Mouse (Mus musculus): ENCODE data around the gene Pex5.

The Pex5 gene

DNA sequence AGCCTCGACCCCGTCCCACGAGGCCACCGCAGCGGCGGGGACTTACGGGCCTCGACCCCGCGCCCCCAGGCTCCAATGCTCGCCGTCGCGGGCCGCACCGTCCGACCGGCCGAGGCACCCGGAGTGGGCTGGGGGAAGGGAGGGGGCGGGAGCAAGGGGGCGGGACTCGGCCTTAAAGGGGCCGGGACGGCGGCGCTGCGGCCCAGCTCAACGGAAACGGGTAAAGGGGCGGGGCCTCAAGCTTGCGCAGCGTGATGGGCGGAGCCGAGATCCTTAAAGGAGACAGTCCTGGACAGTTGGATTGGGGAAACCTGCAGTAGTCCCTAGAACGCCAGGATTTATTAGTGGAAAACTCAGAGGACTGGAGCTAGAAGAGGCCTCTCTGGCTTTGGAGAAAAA is at the start of gene Pex5:
Pex5 (minus strand) TSS at position 141 of the 399 bp plus-strand sequence.
- DNase-seq: peak; percentile 87 to 93

- DNase-seq: no peak
These were observed 49.0 kb upstream of the Pex5 start for GRCm38 (mm10) chr6:124463881-124464291.

GRCm38 (mm10) chr6:124459388-124459787 is 44.5 kb upstream of the Pex5 start:
- no peak for DNase-seq

- DNase-seq: no peak
These were observed 43.6 kb upstream of the Pex5 start for GRCm38 (mm10) chr6:124458505-124458904.

- DNase-seq: no peak
These were observed 43.0 kb upstream of the Pex5 start for GRCm38 (mm10) chr6:124457827-124458226.

DNA sequence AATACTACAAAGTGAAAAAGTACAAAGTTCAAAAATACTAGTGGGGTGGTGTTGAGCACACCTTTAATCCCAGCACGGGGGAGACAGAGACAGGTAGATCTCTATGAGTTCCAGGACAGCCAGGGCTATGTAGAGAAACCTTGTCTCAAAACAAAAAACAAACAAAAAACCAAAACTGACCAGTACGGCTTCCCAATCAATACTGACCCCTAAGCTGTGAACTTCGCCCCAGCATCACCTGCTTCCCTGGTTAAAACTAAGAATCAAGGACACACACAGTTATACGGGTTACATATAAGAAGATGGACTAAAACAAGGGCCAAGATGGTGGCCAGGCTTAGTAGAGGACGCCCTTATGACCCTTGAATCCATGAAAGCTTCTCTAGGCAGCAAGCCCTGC is 41.4 kb upstream of the Pex5 start:
- no peak for DNase-seq

DNA sequence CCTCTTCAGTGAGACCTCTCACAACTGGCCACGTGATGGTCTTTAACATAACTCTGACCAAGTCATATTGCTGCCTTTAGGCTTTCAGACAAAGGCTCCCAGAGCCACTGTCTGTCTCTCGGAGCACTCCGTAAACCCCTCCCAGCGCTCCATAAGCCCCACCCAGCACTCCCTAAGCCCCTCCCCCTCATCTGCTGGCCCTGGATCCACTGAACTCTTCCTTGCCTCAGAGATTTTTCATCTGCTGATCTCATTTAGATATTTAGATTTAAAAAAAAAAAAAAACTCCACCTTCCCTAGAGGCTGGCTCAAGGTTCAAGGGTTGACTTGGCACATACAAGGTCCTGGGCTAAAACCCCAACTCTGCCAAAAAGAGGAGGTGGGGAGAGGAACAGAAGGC is 38.9 kb upstream of the Pex5 start:
- DNase-seq: no peak

DNA sequence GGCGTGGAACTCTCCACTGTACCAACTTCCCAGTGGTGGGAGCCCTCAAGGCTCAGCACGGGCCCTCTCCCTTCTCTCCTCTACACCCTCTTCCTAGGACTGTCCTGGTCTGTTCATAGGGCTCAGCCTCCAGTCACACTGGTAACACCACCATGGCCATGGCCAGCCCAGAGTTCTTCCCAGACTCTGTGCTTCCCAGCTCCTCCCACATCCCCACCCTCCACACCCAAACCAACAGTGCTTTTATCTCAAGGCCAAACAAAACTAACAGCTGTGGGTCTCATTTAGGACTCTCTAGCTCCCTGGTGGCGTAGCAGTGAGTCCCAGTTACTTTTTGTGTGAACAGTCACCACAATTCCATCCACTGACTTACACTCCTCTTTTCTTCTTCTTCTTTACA is 37.1 kb upstream of the Pex5 start:
- no peak for DNase-seq

GRCm38 (mm10) chr6:124449668-124450383 is 35.0 kb upstream of the Pex5 start:
- no peak for DNase-seq

DNA sequence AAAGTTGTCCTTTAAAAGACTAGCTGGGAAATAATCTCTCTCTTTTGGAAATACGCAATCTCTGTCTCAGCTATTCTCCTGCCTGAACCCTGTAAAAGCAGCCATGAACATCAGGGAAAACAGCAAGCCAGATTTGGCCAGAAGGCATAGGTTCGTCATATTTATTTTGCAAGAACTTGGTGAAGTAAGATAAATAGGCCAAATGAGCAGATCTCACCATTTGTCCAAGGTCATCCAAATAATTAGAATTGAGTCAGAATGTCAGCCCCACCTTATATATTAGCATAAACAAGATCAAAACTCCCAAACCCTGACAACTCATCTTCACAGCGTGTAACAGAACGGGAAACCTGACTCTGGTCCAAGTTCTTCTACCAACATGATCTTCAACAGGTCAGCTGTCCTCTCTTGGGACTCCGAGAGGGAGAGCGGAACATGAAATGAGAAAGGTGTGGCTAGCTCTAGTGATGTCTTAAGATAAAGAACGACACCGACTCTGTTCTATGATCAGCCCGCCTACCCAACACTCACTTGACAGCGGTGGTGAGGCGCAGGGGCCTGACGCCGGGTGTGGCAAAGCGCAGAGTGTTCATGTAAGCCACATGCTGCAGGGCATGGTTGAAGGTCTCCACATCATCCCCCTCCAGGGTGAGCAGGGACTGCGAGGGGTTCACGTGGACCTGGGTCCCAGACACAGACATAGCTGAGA is 34.2 kb upstream of the Pex5 start:
- DNase-seq: no peak

- DNase-seq: peak in 1 of 2 experiments; percentile 7
These were observed 33.5 kb upstream of the Pex5 start for GRCm38 (mm10) chr6:124448186-124448852.

DNA sequence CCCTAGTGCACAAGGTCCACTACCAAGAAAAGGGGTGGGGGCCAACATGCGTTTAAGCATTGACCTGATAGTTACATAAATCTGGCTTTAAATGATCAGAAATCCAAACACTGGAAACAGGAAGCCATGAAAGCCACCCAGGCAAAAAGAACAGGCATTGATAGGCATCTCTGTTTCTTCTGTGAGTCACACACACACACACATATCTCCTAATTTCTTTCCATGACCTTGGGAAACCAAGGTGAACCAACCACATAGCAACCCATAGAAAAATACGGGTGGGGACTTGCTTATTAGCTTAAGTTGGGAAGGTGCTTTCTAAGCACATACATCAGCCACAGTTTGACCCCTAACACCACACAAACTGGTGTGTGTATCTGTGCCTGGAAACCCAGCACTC is 32.5 kb upstream of the Pex5 start:
- no peak for DNase-seq

DNA sequence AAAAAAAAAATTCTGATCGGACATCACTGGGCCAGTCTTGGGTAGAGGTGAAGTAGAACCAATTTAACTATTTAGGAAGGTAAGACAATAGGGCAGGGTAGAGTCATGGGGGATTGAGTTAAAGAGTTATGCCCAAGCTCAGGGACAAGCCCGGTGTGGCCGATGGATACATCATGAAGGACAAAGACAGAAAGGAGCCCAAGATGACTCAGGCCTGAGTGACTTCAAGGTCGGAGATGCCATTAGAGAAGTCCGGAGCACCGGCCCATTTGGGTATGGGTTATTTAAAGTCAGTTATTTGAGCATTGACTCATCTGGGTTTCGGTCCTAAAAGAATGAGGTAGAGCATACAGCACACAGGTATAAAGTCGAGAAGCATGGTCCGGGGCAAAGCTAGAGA is 31.6 kb upstream of the Pex5 start:
- DNase-seq: no peak

GRCm38 (mm10) chr6:124446024-124446423 is 31.2 kb upstream of the Pex5 start:
- DNase-seq: no peak

DNA sequence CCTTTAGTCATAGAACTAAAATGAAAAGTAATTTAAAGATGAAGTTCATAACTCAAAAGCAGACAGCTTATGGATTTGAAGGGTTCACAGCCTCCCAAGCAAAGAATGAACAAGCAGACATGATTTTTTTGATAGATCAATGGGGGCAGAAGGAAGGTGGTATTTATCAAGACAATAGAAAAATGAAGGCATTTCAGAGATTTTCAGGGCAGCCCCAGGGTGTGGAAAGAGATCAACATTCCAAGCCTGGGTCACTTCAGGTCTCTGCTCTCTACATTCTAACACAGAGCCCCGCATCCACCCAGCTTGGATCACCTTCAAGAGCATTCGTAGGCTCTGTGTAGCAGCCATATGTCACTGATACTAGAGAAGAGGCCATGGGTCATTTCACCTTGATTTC is 28.5 kb upstream of the Pex5 start:
- no peak for DNase-seq

- no peak for DNase-seq
These were observed 21.4 kb upstream of the Pex5 start for GRCm38 (mm10) chr6:124436245-124436644.

DNA sequence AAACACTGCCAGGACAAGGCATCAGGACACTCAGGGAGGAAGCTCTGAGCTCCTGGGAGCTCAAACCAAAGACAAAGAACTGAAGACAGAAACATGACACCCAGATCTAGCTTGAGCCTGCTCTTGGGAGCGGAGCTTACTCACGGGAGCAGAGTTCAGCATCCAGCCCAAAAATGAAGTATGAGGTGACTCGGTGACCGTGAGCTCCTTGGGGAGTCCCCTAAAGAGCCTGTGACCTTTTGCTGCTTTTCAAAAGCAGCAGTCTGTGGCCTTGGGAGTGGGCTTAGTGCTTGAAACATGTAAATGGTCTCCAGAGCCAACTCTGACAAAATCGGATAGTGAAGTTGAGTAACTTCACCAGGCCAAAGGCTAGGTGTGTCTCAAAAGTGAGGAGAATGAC is 20.3 kb upstream of the Pex5 start:
- no peak for DNase-seq

DNA sequence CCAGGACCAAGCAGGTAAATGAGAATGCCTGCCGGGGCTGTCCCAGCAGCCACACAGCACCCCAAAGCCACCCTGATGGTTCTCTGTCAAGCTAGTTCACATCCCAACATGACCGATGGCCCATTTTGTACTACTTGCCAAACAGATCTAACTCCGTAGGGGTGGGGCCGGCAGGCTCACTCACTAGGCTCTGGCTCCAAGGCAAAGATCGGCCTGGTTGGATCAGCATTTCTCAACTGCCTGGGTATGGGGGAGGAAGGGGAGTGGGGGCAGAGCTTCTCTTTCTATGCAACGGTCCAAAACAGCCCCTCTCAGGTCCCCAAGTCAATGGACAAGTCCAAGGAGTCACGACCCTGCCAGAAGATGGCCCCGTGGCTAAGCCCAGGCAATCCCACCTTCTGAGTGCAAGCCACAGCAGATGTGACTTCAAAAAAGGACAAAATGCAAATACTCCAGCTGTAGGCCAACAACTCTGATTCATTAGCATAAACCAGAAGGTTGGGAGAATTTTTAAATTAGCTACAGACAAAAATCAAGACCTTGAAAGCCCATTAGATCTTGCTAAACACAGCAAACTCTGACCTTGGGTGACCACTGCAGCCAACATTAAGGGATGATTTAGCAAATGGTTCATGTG is 18.9 kb upstream of the Pex5 start:
- no peak for DNase-seq

DNA sequence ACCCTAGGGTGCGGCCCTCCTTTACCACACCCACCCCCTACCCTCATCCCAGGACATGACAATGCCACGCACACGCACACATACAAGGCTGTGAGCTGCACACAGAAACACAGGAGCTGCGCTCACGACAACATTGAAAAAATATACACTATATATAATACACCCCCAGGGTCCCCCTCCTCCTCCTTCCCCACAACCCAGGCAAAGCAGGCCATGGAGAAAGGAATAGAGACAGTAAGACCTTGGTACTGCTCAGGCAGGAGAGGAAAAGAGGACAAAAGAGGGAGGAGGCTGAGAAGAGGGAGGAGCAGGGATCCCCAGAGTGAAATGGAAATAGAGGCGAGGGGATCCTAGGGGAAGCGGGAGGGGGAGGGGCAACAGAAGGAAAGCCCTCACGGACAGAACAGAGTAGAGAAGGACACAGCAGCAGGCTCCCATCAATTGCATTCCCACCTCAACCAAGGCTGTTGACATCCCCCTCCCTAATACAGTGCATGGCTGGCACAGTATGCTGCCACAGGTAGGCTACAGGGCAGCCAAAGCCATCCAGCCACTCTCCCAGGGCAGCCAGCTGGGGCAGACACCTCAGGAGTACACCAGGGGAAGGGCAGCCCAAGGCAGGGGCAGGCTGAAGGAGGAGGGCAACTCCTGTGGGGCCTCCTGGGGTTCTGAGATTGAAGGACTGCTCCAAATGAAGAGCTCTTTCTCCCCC is 16.1 kb upstream of the Pex5 start:
- no peak for DNase-seq

- no peak for DNase-seq
These were observed 15.5 kb upstream of the Pex5 start for GRCm38 (mm10) chr6:124430379-124430778.

DNA sequence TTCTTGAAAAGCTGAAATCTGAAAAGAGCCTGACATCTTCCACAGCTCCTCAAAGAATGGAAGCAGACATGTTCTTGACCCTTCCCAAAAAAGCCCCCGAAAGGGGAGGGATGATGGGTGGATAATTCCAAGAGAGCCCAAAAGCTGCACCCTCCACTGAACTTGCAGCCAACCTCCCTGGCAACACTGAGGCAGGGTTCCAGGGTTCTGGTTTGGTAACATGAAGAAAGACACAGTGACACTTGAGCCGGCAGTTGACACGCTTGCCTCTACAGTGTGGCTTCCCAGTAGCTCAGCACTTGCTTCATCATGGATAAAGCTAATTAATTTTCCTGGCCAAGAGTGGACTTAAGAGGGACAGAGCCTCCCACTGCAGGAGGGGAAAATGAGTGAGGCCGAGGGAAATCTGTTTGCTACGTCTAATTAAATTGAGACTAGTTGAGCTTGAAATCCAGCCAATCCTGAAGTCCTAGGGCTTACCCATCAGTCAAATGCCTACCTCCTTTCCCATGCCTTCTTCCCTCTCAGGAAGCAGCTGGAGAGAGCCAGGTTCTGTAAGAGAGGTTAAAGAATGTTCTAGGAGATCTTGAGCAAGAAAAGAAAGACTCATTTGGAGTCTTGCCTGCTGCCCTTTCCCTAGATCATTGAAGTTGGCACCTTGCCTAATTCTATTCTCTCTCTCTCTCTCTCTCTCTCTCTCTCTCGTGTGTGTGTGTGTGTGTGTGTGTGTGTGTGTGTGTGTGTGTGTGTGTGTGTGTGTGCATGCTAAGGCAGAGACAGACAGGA is 13.1 kb upstream of the Pex5 start:
- no peak for DNase-seq

GRCm38 (mm10) chr6:124427289-124427688 is 12.4 kb upstream of the Pex5 start:
- no peak for DNase-seq

All from spleen, adult 18-20 months (tissue).